Mouse (Mus musculus): ENCODE data around the gene Nhp2. TPM values are rescaled to one million over a fixed set of nuclear protein-coding genes. Genes with fewer than 3 reads are reported as not detected.

The Nhp2 gene
- polyA plus RNA-seq, 1 experiment from 2014 or later: 88.1 TPM

DNA sequence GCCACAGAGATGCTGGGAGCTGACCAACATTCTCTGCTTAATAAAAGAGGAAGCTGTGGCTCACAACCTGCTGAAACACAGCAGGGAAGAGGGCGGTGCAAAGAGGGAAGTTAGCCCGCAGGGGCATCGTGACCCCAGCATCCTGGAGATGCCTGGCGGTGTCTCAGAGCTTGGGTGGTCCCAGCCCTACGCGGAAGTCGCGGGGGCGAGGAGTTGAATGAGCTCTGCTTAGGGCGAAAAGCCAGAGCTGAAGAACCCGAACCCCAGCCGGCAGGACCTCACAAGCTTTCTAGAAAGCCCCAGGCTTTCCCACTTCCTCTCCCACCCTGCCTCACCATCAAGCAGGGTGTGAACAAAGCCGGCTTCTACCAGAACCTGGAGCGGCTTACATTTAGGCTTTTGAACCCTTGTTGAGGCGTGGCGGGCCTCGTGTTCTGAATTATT lies 18.5 kb downstream of the Nhp2 start:
- peaks cover 4% of the 10 kb centered on the region; the same call in 1 of the 2 replicates for H3K36me3 ChIP-seq (ENCODE audit: control insufficient read depth, insufficient read depth)
- WGBS: 9% methylated on average over 17 of the region's 17 CpGs
- no peaks in the 10 kb centered on the region for H3K9me3 ChIP-seq (replicated peaks; ENCODE audit: control insufficient read depth, low read length)
- no peaks in the 10 kb centered on the region for H3K27me3 ChIP-seq (ENCODE audit: control insufficient read depth, insufficient read depth, low read length)
- peak overlapping the region; percentile 74 for H3K27ac ChIP-seq (ENCODE audit: low read length)
- peak overlapping the region; percentile 54 for H3K4me2 ChIP-seq (ENCODE audit: low read depth, low read length)
- peak overlapping the region; percentile 26 for H3K4me3 ChIP-seq (ENCODE audit: low read length)
- H3K4me1 ChIP-seq (ENCODE audit: control insufficient read depth, insufficient read depth, low read length): peaks cover 15% of the 10 kb centered on the region
- 0 out of 2 replicates have a peak, but pooled peaks have one; percentile 23 for ATAC-seq (replicated peaks; ENCODE audit: extremely low read depth, insufficient read depth, low FRiP score)
- H3K9ac ChIP-seq (ENCODE audit: low read length): peak overlapping the region; percentile 55

DNA sequence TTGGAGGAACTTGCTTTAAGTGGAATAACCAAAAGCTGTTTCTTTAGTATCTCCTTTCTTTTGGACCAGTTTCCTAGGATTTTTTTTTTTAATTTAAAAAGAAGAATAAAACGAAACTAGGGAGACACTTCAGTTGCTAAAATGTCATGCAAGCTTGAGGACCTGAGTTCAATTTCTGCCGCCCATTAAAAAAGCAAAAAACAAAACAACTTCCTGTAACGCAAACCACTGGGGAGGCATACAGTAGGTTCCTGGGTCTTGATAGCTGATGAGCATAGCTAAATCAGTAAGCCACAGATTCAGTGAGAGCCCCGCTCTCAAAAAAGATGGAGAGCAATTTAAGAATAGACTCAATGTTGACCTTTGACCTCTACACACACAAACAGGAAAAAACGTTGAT lies 19.0 kb downstream of the Nhp2 start:
- peak overlapping the region; percentile 26; the same call in 1 of the 2 replicates for H3K4me3 ChIP-seq (ENCODE audit: low read length)
- no peaks in the 10 kb centered on the region for H3K9me3 ChIP-seq (replicated peaks; ENCODE audit: control insufficient read depth, low read length)
- H3K4me1 ChIP-seq (ENCODE audit: control insufficient read depth, insufficient read depth, low read length): peaks cover 15% of the 10 kb centered on the region
- H3K27ac ChIP-seq (ENCODE audit: low read length): peak overlapping the region; percentile 74
- peak overlapping the region; percentile 54 for H3K4me2 ChIP-seq (ENCODE audit: low read depth, low read length)
- ATAC-seq (replicated peaks; ENCODE audit: extremely low read depth, insufficient read depth, low FRiP score): no peak
- WGBS: 62% methylated on average over 5 of the region's 5 CpGs
- peaks cover 4% of the 10 kb centered on the region; the same call in 1 of the 2 replicates for H3K36me3 ChIP-seq (ENCODE audit: control insufficient read depth, insufficient read depth)
- H3K27me3 ChIP-seq (ENCODE audit: control insufficient read depth, insufficient read depth, low read length): no peaks in the 10 kb centered on the region
- peak overlapping the region; percentile 55; the same call in 1 of the 2 replicates for H3K9ac ChIP-seq (ENCODE audit: low read length)

DNA sequence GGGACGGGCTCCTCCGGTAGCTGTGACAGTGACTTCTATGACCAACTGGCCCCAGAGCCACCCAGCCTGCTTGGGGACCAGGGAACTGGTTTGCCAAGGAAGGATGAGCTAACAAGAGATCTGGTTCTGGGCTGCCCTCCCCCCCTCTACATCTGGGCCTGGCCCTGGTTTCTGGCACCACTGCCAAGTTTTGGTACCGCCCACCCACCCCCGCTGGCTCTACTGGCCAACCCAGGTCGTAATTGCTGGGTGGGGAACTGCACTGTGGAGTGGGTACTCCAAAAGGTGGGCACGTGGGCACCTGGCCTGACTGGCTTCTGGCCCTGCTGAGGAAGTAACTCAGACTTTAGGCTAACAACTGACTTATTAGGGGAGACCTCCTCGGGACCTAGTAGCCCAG lies 21.2 kb downstream of the Nhp2 start:
- peaks cover 15% of the 10 kb centered on the region for H3K4me1 ChIP-seq (ENCODE audit: control insufficient read depth, insufficient read depth, low read length)
- peaks cover 15% of the 10 kb centered on the region for H3K36me3 ChIP-seq (ENCODE audit: control insufficient read depth, insufficient read depth)
- H3K9me3 ChIP-seq (replicated peaks; ENCODE audit: control insufficient read depth, low read length): no peaks in the 10 kb centered on the region
- H3K4me2 ChIP-seq (ENCODE audit: low read depth, low read length): no peak overlapping the region
- no peak for ATAC-seq (replicated peaks; ENCODE audit: extremely low read depth, insufficient read depth, low FRiP score)
- no peak overlapping the region for H3K27ac ChIP-seq (ENCODE audit: low read length)
- 75% methylated on average over 7 of the region's 7 CpGs for WGBS
- no peak overlapping the region for H3K9ac ChIP-seq (ENCODE audit: low read length)
- no peaks in the 10 kb centered on the region for H3K27me3 ChIP-seq (ENCODE audit: control insufficient read depth, insufficient read depth, low read length)
- H3K4me3 ChIP-seq (ENCODE audit: low read length): no peak overlapping the region

DNA sequence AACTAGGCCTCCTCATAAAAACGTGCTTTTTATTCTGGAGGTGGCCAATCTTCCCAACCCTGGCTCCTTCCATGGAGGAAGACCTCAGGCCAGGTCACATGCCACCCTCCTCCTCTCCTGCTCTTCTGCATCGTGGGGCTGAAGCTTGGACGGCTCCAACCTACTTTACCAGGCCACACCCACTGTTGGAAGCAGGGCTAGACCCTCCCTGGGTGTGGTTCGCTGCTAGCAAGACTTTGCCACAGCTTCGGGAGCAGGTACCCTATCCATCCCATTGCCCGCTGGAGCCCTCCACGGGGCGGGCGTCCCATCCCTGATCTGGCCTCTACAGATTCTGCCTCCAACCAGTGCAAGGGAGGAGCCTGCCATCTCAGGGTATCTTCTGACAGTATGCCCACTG lies 23.7 kb downstream of the Nhp2 start:
- ATAC-seq (replicated peaks; ENCODE audit: extremely low read depth, insufficient read depth, low FRiP score): no peak
- peak overlapping the region; percentile 78 for H3K27ac ChIP-seq (ENCODE audit: low read length)
- H3K27me3 ChIP-seq (ENCODE audit: control insufficient read depth, insufficient read depth, low read length): no peaks in the 10 kb centered on the region
- 0 out of 2 replicates have a peak overlapping the region, but pooled peaks have one; percentile 18 for H3K4me3 ChIP-seq (ENCODE audit: low read length)
- H3K4me2 ChIP-seq (ENCODE audit: low read depth, low read length): peak overlapping the region; percentile 34
- WGBS: 56% methylated on average over 9 of the region's 9 CpGs
- peak overlapping the region; percentile 40; the same call in 1 of the 2 replicates for H3K9ac ChIP-seq (ENCODE audit: low read length)
- no peaks in the 10 kb centered on the region for H3K9me3 ChIP-seq (replicated peaks; ENCODE audit: control insufficient read depth, low read length)
- H3K36me3 ChIP-seq (ENCODE audit: control insufficient read depth, insufficient read depth): peaks cover 15% of the 10 kb centered on the region
- H3K4me1 ChIP-seq (ENCODE audit: control insufficient read depth, insufficient read depth, low read length): peaks cover 18% of the 10 kb centered on the region

DNA sequence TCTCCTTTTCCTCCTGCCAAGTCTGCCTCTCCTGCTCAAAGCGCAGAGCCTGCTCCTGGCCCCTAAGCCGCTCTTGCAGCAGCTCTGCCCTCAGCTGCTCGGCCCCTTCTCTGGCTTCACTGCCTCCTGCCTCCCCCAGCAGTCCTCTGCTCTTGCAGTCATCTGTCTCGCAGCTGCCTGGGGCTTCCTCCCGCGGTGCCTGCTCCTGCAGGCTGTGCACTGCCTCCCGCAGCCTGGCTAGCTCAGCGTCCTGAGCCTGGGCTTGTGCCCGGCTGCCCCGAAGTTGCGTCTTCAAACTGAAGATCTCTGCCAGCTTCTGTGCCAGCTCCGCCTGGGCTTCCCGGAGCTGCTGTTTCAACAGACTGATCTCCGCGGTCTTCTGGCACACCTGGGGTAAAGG lies 24.2 kb downstream of the Nhp2 start:
- peak overlapping the region; percentile 34 for H3K4me2 ChIP-seq (ENCODE audit: low read depth, low read length)
- WGBS: 45% methylated on average over 15 of the region's 15 CpGs
- no peaks in the 10 kb centered on the region for H3K27me3 ChIP-seq (ENCODE audit: control insufficient read depth, insufficient read depth, low read length)
- peak overlapping the region; percentile 40; the same call in 1 of the 2 replicates for H3K9ac ChIP-seq (ENCODE audit: low read length)
- H3K4me3 ChIP-seq (ENCODE audit: low read length): peak overlapping the region; percentile 18; the same call in 1 of the 2 replicates
- H3K9me3 ChIP-seq (replicated peaks; ENCODE audit: control insufficient read depth, low read length): no peaks in the 10 kb centered on the region
- H3K27ac ChIP-seq (ENCODE audit: low read length): peak overlapping the region; percentile 78
- ATAC-seq (replicated peaks; ENCODE audit: extremely low read depth, insufficient read depth, low FRiP score): no peak
- H3K36me3 ChIP-seq (ENCODE audit: control insufficient read depth, insufficient read depth): peaks cover 15% of the 10 kb centered on the region
- H3K4me1 ChIP-seq (ENCODE audit: control insufficient read depth, insufficient read depth, low read length): peaks cover 21% of the 10 kb centered on the region

DNA sequence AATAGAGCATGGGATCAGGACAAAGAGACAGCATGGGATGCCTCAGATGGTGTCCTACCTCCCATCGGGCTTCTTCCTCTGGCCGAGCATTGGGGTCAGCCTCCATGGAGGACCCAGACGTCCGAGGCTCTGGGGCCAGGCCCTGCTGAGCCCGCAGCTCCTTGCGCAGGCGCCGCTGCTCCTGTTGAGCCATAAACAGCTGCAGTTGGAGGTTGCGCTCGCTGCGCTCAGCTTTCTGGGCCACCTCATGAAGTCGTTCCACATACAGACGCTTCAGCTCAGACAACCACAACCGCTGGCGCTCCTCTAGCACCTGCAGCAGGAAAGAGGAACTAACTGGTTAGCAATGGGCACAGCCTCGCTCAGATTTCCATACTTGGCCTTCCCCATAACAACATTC lies 24.7 kb downstream of the Nhp2 start:
- no peak for ATAC-seq (replicated peaks; ENCODE audit: extremely low read depth, insufficient read depth, low FRiP score)
- no peak overlapping the region; the same call in 1 of the 2 replicates for H3K4me3 ChIP-seq (ENCODE audit: low read length)

DNA sequence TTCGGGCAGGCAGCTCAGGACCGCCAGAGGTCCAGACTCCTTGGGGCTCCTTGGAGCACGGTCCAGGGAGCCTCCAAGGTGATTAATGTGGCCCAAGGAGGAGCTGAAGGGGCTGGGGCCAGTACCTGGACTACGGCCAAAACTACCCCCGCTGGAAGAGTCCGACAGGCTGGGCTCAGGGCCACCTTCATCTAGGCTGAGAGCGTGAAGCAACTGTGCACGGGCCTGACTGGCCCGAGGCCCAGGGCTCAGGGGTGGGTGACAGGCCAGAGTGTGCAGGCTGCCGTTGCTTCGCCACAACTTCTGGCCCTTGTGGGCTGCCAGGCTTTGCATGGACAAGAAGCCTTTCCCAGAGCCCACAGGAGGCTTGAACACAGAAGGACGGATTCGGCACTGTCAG lies 25.8 kb downstream of the Nhp2 start:
- Histone ChIP-seq H3K36me3 (ENCODE audit: control insufficient read depth, insufficient read depth) (peaks cover 15% of the 10 kb centered on the region), H3K27ac (ENCODE audit: low read length) (peak overlapping the region; percentile 63), H3K4me2 (ENCODE audit: low read depth, low read length) (no peak overlapping the region), H3K4me3 (ENCODE audit: low read length) (no peak overlapping the region), H3K9ac (ENCODE audit: low read length) (peak overlapping the region; percentile 46; the same call in 1 of the 2 replicates), H3K4me1 (ENCODE audit: control insufficient read depth, insufficient read depth, low read length) (peaks cover 35% of the 10 kb centered on the region), H3K9me3 (replicated peaks; ENCODE audit: control insufficient read depth, low read length) (no peaks in the 10 kb centered on the region), H3K27me3 (ENCODE audit: control insufficient read depth, insufficient read depth, low read length) (no peaks in the 10 kb centered on the region)
- 45% methylated on average over 13 of the region's 13 CpGs for WGBS
- ATAC-seq (replicated peaks; ENCODE audit: extremely low read depth, insufficient read depth, low FRiP score): no peak

More for the DNA sequence above, 24.7 kb downstream of the Nhp2 start:
- Histone ChIP-seq H3K9ac (ENCODE audit: low read length) (peak overlapping the region; percentile 40; the same call in 1 of the 2 replicates), H3K9me3 (replicated peaks; ENCODE audit: control insufficient read depth, low read length) (no peaks in the 10 kb centered on the region), H3K36me3 (ENCODE audit: control insufficient read depth, insufficient read depth) (peaks cover 15% of the 10 kb centered on the region), H3K27ac (ENCODE audit: low read length) (peak overlapping the region; percentile 78), H3K4me2 (ENCODE audit: low read depth, low read length) (peak overlapping the region; percentile 34), H3K4me1 (ENCODE audit: control insufficient read depth, insufficient read depth, low read length) (peaks cover 26% of the 10 kb centered on the region), H3K27me3 (ENCODE audit: control insufficient read depth, insufficient read depth, low read length) (no peaks in the 10 kb centered on the region)
- 78% methylated on average over 16 of the region's 16 CpGs for WGBS

DNA sequence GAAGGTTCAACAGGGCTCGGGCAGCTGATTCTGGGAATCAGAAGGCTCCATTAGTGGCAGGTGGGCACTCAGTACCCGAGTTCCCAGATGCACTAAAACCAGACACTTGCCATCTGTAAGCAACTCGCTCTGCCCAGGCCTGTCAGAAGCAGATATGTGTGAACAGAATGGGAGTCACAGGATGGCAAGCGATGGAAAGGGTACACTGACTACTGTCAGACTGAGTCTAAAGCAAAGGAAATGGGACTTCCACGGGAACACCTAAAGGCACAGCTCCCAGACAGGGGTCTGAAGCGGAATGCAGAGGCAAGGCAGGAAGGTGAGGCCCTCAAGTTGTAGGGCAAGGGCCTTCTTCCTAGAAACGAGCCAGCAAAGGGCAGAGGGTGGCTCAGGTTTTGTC lies 26.7 kb downstream of the Nhp2 start:
- Histone ChIP-seq H3K27ac (ENCODE audit: low read length) (peak overlapping the region; percentile 84), H3K4me3 (ENCODE audit: low read length) (no peak overlapping the region), H3K9ac (ENCODE audit: low read length) (no peak overlapping the region), H3K4me1 (ENCODE audit: control insufficient read depth, insufficient read depth, low read length) (peaks cover 35% of the 10 kb centered on the region), H3K36me3 (ENCODE audit: control insufficient read depth, insufficient read depth) (peaks cover 15% of the 10 kb centered on the region), H3K9me3 (replicated peaks; ENCODE audit: control insufficient read depth, low read length) (no peaks in the 10 kb centered on the region), H3K27me3 (ENCODE audit: control insufficient read depth, insufficient read depth, low read length) (no peaks in the 10 kb centered on the region), H3K4me2 (ENCODE audit: low read depth, low read length) (peak overlapping the region; percentile 87; the same call in 1 of the 2 replicates)
- no peak for ATAC-seq (replicated peaks; ENCODE audit: extremely low read depth, insufficient read depth, low FRiP score)
- 73% methylated on average over 7 of the region's 7 CpGs for WGBS

DNA sequence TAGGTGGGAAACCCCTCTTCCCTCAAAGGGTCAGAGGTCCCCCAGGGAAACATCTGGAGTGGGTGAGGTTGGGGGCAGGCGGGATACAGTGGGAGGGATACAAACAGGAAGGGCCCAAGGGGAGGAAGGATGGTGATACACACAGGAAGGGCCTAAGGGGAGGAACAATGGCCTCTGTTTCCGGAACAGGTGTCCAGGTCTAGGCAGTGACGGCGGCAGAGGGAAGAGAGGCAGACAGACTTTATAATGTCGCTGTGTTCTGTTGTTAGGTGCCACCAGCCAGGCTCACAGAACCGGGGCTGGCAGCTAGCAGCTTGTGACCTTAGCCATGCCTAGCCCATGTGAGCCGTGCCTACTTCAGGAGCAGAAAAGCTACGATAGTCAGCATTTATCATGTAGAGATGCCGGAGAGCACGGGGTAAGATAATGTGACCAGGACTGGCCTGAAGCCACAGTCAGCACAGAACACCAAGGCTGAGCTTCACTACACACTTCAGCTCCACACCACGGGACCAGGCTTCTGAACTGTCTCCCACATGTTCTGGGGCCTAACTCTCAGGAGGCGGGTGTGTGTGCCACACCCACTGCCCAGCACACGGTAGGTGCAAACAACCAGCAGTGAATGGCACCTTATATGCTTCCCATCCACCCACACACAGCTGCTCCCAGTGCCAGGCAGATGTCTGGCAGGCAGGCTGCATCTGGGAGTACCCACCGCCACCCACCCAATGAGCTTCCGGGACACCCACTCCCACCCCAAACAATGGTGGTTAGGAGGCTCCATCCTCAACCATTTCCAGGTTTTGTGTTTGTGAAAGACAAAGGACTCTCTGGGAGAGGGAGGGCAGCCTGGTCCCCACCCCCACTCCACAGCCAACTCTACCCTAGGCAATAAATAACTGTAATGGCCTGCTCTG lies 27.5 kb downstream of the Nhp2 start:
- Histone ChIP-seq H3K9ac (ENCODE audit: low read length) (peak overlapping the region; percentile 36), H3K4me1 (ENCODE audit: control insufficient read depth, insufficient read depth, low read length) (peaks cover 35% of the 10 kb centered on the region), H3K27me3 (ENCODE audit: control insufficient read depth, insufficient read depth, low read length) (no peaks in the 10 kb centered on the region), H3K36me3 (ENCODE audit: control insufficient read depth, insufficient read depth) (peaks cover 15% of the 10 kb centered on the region), H3K27ac (ENCODE audit: low read length) (peak overlapping the region; percentile 84), H3K4me2 (ENCODE audit: low read depth, low read length) (peak overlapping the region; percentile 87), H3K4me3 (ENCODE audit: low read length) (peak overlapping the region; percentile 28), H3K9me3 (replicated peaks; ENCODE audit: control insufficient read depth, low read length) (no peaks in the 10 kb centered on the region)
- 51% methylated on average over 15 of the region's 15 CpGs for WGBS
- peak; percentile 24 for ATAC-seq (replicated peaks; ENCODE audit: extremely low read depth, insufficient read depth, low FRiP score)
